Mouse (Mus musculus): ENCODE data around the gene Usp33. TPM values are rescaled to one million over a fixed set of nuclear protein-coding genes. Genes with fewer than 3 reads are reported as not detected.

Usp33 gene
- total RNA-seq, 2 experiments from 2014 or later = 129 to 136 TPM

- DNase-seq (ENCODE audit: extremely low spot score in 1 of 2, low spot score in 2 of 2) = peak; percentile 87 to 92
- peak; percentile 99 for TF ChIP-seq CTCF (IDR thresholded peaks at IDR 0.05)
- Histone ChIP-seq H3K27ac (peak within 1 kb of the TSS; percentile 100), H3K4me3 (peak within 1 kb of the TSS; percentile 96)
- intact Hi-C loops (cut with DNase I) = loop anchor here (1.0 to 5.0 kb wide), 3 partner anchors 67 to 354 kb away; no protein-coding TSS in a partner anchor
Observed at GRCm38 (mm10) chr3:152395350-152396277, 49.3 kb downstream of the Usp33 start, which contains the start of gene Zzz3. Gene Zzz3 (plus strand): TSS chr3:152395473.

GRCm38 (mm10) chr3:152396278-152396987 is 50.2 kb downstream of the Usp33 start:
- no peak for TF ChIP-seq CTCF (IDR thresholded peaks at IDR 0.05)
- Histone ChIP-seq H3K27ac (peak overlapping the region; percentile 100), H3K4me3 (peak overlapping the region; percentile 96)
- intact Hi-C loops (cut with DNase I) = loop anchor here (5.0 kb wide), 2 partner anchors 66 to 81 kb away; no protein-coding TSS in a partner anchor
- DNase-seq (ENCODE audit: extremely low spot score in 1 of 2, low spot score in 2 of 2) = peak; percentile 96

GRCm38 (mm10) chr3:152396988-152397314 is 50.7 kb downstream of the Usp33 start:
- peak overlapping the region; percentile 96 for H3K4me3 ChIP-seq
- intact Hi-C loops (cut with DNase I) = loop anchor here (5.0 kb wide), 2 partner anchors 65 to 80 kb away; no protein-coding TSS in a partner anchor
- no peak for DNase-seq (ENCODE audit: extremely low spot score in 1 of 2, low spot score in 2 of 2)
- peak overlapping the region; percentile 88 for H3K27ac ChIP-seq
- TF ChIP-seq CTCF (IDR thresholded peaks at IDR 0.05) = no peak

GRCm38 (mm10) chr3:152397335-152397940 is 51.2 kb downstream of the Usp33 start:
- no peak for TF ChIP-seq CTCF (IDR thresholded peaks at IDR 0.05)
- H3K27ac ChIP-seq = peak overlapping the region; percentile 88
- intact Hi-C loops (cut with DNase I) = loop anchor here (5.0 kb wide), 2 partner anchors 65 to 80 kb away; no protein-coding TSS in a partner anchor
- H3K4me3 ChIP-seq = peak overlapping the region; percentile 96
- DNase-seq (ENCODE audit: extremely low spot score in 1 of 2, low spot score in 2 of 2) = no peak

- no peak overlapping the region for H3K27ac ChIP-seq
- DNase-seq (ENCODE audit: extremely low spot score in 1 of 2, low spot score in 2 of 2) = no peak
- no peak overlapping the region for H3K4me3 ChIP-seq
- intact Hi-C loops (cut with DNase I) = no loop called here
- TF ChIP-seq CTCF (IDR thresholded peaks at IDR 0.05) = no peak
Observed at GRCm38 (mm10) chr3:152400441-152400840, 54.2 kb downstream of the Usp33 start.

- intact Hi-C loops (cut with DNase I) = no loop called here
- TF ChIP-seq CTCF (IDR thresholded peaks at IDR 0.05) = no peak
- H3K4me3 ChIP-seq = no peak overlapping the region
- H3K27ac ChIP-seq = no peak overlapping the region
- DNase-seq (ENCODE audit: extremely low spot score in 1 of 2, low spot score in 2 of 2) = no peak
Observed at GRCm38 (mm10) chr3:152400875-152401274, 54.6 kb downstream of the Usp33 start.

- intact Hi-C loops (cut with DNase I) = no loop called here
- Histone ChIP-seq H3K27ac (no peak overlapping the region), H3K4me3 (no peak overlapping the region)
- no peak for TF ChIP-seq CTCF (IDR thresholded peaks at IDR 0.05)
- DNase-seq (ENCODE audit: extremely low spot score in 1 of 2, low spot score in 2 of 2) = no peak
Observed at GRCm38 (mm10) chr3:152401964-152402670, 55.8 kb downstream of the Usp33 start.

- no peak for TF ChIP-seq CTCF (IDR thresholded peaks at IDR 0.05)
- DNase-seq (ENCODE audit: extremely low spot score in 1 of 2, low spot score in 2 of 2) = no peak
- H3K27ac ChIP-seq = no peak overlapping the region
- intact Hi-C loops (cut with DNase I) = no loop called here
- H3K4me3 ChIP-seq = no peak overlapping the region
Observed at GRCm38 (mm10) chr3:152402671-152403066, 56.4 kb downstream of the Usp33 start.

GRCm38 (mm10) chr3:152403827-152404226 is 57.5 kb downstream of the Usp33 start:
- intact Hi-C loops (cut with DNase I) = no loop called here
- no peak overlapping the region for H3K27ac ChIP-seq
- DNase-seq (ENCODE audit: extremely low spot score in 1 of 2, low spot score in 2 of 2) = no peak
- TF ChIP-seq CTCF (IDR thresholded peaks at IDR 0.05) = no peak
- H3K4me3 ChIP-seq = no peak overlapping the region

- H3K4me3 ChIP-seq = no peak overlapping the region
- peak overlapping the region; percentile 24; the same call in 1 of the 2 replicates for H3K27ac ChIP-seq
- no peak for DNase-seq (ENCODE audit: extremely low spot score in 1 of 2, low spot score in 2 of 2)
- no peak; the same call in none of the 2 replicates for TF ChIP-seq CTCF (IDR thresholded peaks at IDR 0.05)
- intact Hi-C loops (cut with DNase I) = no loop called here
Observed at GRCm38 (mm10) chr3:152405420-152405819, 59.1 kb downstream of the Usp33 start.
